Mouse (Mus musculus): ENCODE data around the gene Bicd2. TPM values are rescaled to one million over a fixed set of nuclear protein-coding genes. Genes with fewer than 3 reads are reported as not detected.
"Not testable (repeated sequence)": the region's sequence is repeated elsewhere in the genome, so short reads cannot be mapped to it uniquely, and the experiment has no call there.

The Bicd2 gene
- polyA plus RNA-seq, 1 experiment from 2014 or later, result 32.1 TPM

- H3K4me2 ChIP-seq (ENCODE audit: low read depth, low read length), result no peak overlapping the region
- 72% methylated on average over 2 of the region's 2 CpGs for WGBS
Measured at GRCm38 (mm10) chr13:49362804-49363203, 21.4 kb downstream of the Bicd2 start.

GRCm38 (mm10) chr13:49364716-49365115, 23.3 kb downstream of the Bicd2 start:
- Histone ChIP-seq H3K4me1 (replicated peaks; ENCODE audit: control insufficient read depth, insufficient read depth, low read length) (peaks cover 22% of the 10 kb centered on the region), H3K27ac (ENCODE audit: low read length) (no peak overlapping the region), H3K9me3 (ENCODE audit: control insufficient read depth, low read length) (no peaks in the 10 kb centered on the region), H3K4me2 (ENCODE audit: low read depth, low read length) (no peak overlapping the region), H3K36me3 (ENCODE audit: control insufficient read depth, insufficient read depth, low read length) (peaks cover 4% of the 10 kb centered on the region; the same call in 1 of the 2 replicates), H3K27me3 (ENCODE audit: control insufficient read depth, insufficient read depth, low read depth, low read length) (no peaks in the 10 kb centered on the region), H3K4me3 (ENCODE audit: low read length) (no peak overlapping the region), H3K9ac (ENCODE audit: low read length) (no peak overlapping the region)
- WGBS, result 70% methylated on average over 2 of the region's 2 CpGs
- no peak for ATAC-seq (ENCODE audit: low read depth)

More at GRCm38 (mm10) chr13:49362804-49363203, 21.4 kb downstream of the Bicd2 start:
- no peak overlapping the region for H3K9ac ChIP-seq (ENCODE audit: low read length)
- peaks cover 22% of the 10 kb centered on the region for H3K4me1 ChIP-seq (replicated peaks; ENCODE audit: control insufficient read depth, insufficient read depth, low read length)
- no peaks in the 10 kb centered on the region for H3K27me3 ChIP-seq (ENCODE audit: control insufficient read depth, insufficient read depth, low read depth, low read length)
- peak; percentile 13; the same call in 1 of the 2 replicates for ATAC-seq (ENCODE audit: low read depth)
- H3K4me3 ChIP-seq (ENCODE audit: low read length), result no peak overlapping the region
- no peaks in the 10 kb centered on the region for H3K36me3 ChIP-seq (ENCODE audit: control insufficient read depth, insufficient read depth, low read length)
- no peaks in the 10 kb centered on the region for H3K9me3 ChIP-seq (ENCODE audit: control insufficient read depth, low read length)
- H3K27ac ChIP-seq (ENCODE audit: low read length), result no peak overlapping the region

- Histone ChIP-seq H3K36me3 (ENCODE audit: control insufficient read depth, insufficient read depth, low read length) (peaks cover 8% of the 10 kb centered on the region; the same call in 1 of the 2 replicates), H3K9me3 (ENCODE audit: control insufficient read depth, low read length) (no peaks in the 10 kb centered on the region), H3K9ac (ENCODE audit: low read length) (no peak overlapping the region), H3K27me3 (ENCODE audit: control insufficient read depth, insufficient read depth, low read depth, low read length) (no peaks in the 10 kb centered on the region), H3K4me2 (ENCODE audit: low read depth, low read length) (no peak overlapping the region), H3K27ac (ENCODE audit: low read length) (no peak overlapping the region), H3K4me3 (ENCODE audit: low read length) (no peak overlapping the region), H3K4me1 (replicated peaks; ENCODE audit: control insufficient read depth, insufficient read depth, low read length) (peaks cover 23% of the 10 kb centered on the region)
- 60% methylated on average over 4 of the region's 4 CpGs for WGBS
- no peak for ATAC-seq (ENCODE audit: low read depth)
Measured at GRCm38 (mm10) chr13:49367657-49368440, 26.5 kb downstream of the Bicd2 start.

- ATAC-seq (ENCODE audit: low read depth), result no peak
- Histone ChIP-seq H3K4me3 (ENCODE audit: low read length) (no peak overlapping the region), H3K9ac (ENCODE audit: low read length) (no peak overlapping the region), H3K27ac (ENCODE audit: low read length) (no peak overlapping the region), H3K27me3 (ENCODE audit: control insufficient read depth, insufficient read depth, low read depth, low read length) (no peaks in the 10 kb centered on the region), H3K36me3 (ENCODE audit: control insufficient read depth, insufficient read depth, low read length) (peaks cover 8% of the 10 kb centered on the region; the same call in 1 of the 2 replicates), H3K4me1 (replicated peaks; ENCODE audit: control insufficient read depth, insufficient read depth, low read length) (peaks cover 21% of the 10 kb centered on the region), H3K9me3 (ENCODE audit: control insufficient read depth, low read length) (no peaks in the 10 kb centered on the region), H3K4me2 (ENCODE audit: low read depth, low read length) (no peak overlapping the region)
- WGBS, result 88% methylated on average over 10 of the region's 10 CpGs
Measured at GRCm38 (mm10) chr13:49369404-49369803, 28.0 kb downstream of the Bicd2 start.

GRCm38 (mm10) chr13:49370216-49370615, 28.8 kb downstream of the Bicd2 start:
- H3K9ac ChIP-seq (ENCODE audit: low read length); H3K27me3 ChIP-seq (ENCODE audit: control insufficient read depth, insufficient read depth, low read depth, low read length); H3K4me3 ChIP-seq (ENCODE audit: low read length); ATAC-seq (ENCODE audit: low read depth); H3K4me2 ChIP-seq (ENCODE audit: low read depth, low read length); H3K9me3 ChIP-seq (ENCODE audit: control insufficient read depth, low read length); H3K36me3 ChIP-seq (ENCODE audit: control insufficient read depth, insufficient read depth, low read length): not testable (repeated sequence)
- WGBS, result 67% methylated on average over 6 of the region's 6 CpGs
- peaks cover 21% of the 10 kb centered on the region for H3K4me1 ChIP-seq (replicated peaks; ENCODE audit: control insufficient read depth, insufficient read depth, low read length)
- peak overlapping the region; percentile 41; the same call in 1 of the 2 replicates for H3K27ac ChIP-seq (ENCODE audit: low read length)

- Histone ChIP-seq H3K9ac (ENCODE audit: low read length) (peak overlapping the region; percentile 29), H3K36me3 (ENCODE audit: control insufficient read depth, insufficient read depth, low read length) (peaks cover 12% of the 10 kb centered on the region; the same call in 1 of the 2 replicates), H3K27ac (ENCODE audit: low read length) (peak overlapping the region; percentile 85), H3K4me1 (replicated peaks; ENCODE audit: control insufficient read depth, insufficient read depth, low read length) (peaks cover 21% of the 10 kb centered on the region)
- H3K27me3 ChIP-seq (ENCODE audit: control insufficient read depth, insufficient read depth, low read depth, low read length); H3K4me3 ChIP-seq (ENCODE audit: low read length); ATAC-seq (ENCODE audit: low read depth); H3K4me2 ChIP-seq (ENCODE audit: low read depth, low read length); H3K9me3 ChIP-seq (ENCODE audit: control insufficient read depth, low read length): not testable (repeated sequence)
- 45% methylated on average over 5 of the region's 5 CpGs for WGBS
Measured at GRCm38 (mm10) chr13:49370916-49371315, 29.5 kb downstream of the Bicd2 start.

- peak overlapping the region; percentile 29 for H3K9ac ChIP-seq (ENCODE audit: low read length)
- peaks cover 18% of the 10 kb centered on the region for H3K4me1 ChIP-seq (replicated peaks; ENCODE audit: control insufficient read depth, insufficient read depth, low read length)
Measured at GRCm38 (mm10) chr13:49371428-49371899, 30.1 kb downstream of the Bicd2 start.

GRCm38 (mm10) chr13:49372370-49373060, 31.1 kb downstream of the Bicd2 start:
- Histone ChIP-seq H3K9me3 (ENCODE audit: control insufficient read depth, low read length) (no peaks in the 10 kb centered on the region), H3K4me1 (replicated peaks; ENCODE audit: control insufficient read depth, insufficient read depth, low read length) (peaks cover 16% of the 10 kb centered on the region), H3K9ac (ENCODE audit: low read length) (no peak overlapping the region), H3K4me3 (ENCODE audit: low read length) (no peak overlapping the region), H3K4me2 (ENCODE audit: low read depth, low read length) (no peak overlapping the region), H3K36me3 (ENCODE audit: control insufficient read depth, insufficient read depth, low read length) (peaks cover 21% of the 10 kb centered on the region), H3K27me3 (ENCODE audit: control insufficient read depth, insufficient read depth, low read depth, low read length) (no peaks in the 10 kb centered on the region), H3K27ac (ENCODE audit: low read length) (peak overlapping the region; percentile 70)
- no peak for ATAC-seq (ENCODE audit: low read depth)
- WGBS, result 87% methylated on average over 9 of the region's 9 CpGs

More at GRCm38 (mm10) chr13:49371428-49371899, 30.1 kb downstream of the Bicd2 start:
- H3K27me3 ChIP-seq (ENCODE audit: control insufficient read depth, insufficient read depth, low read depth, low read length), result no peaks in the 10 kb centered on the region
- no peak overlapping the region for H3K4me3 ChIP-seq (ENCODE audit: low read length)
- peaks cover 15% of the 10 kb centered on the region for H3K36me3 ChIP-seq (ENCODE audit: control insufficient read depth, insufficient read depth, low read length)
- peak; percentile 95 for ATAC-seq (ENCODE audit: low read depth)
- WGBS, result 17% methylated on average over 3 of the region's 3 CpGs
- H3K27ac ChIP-seq (ENCODE audit: low read length), result peak overlapping the region; percentile 85
- H3K4me2 ChIP-seq (ENCODE audit: low read depth, low read length), result no peak overlapping the region
- no peaks in the 10 kb centered on the region for H3K9me3 ChIP-seq (ENCODE audit: control insufficient read depth, low read length)

GRCm38 (mm10) chr13:49374304-49374703, 32.9 kb downstream of the Bicd2 start:
- H3K4me2 ChIP-seq (ENCODE audit: low read depth, low read length), result no peak overlapping the region
- no peaks in the 10 kb centered on the region for H3K27me3 ChIP-seq (ENCODE audit: control insufficient read depth, insufficient read depth, low read depth, low read length)
- peaks cover 16% of the 10 kb centered on the region for H3K4me1 ChIP-seq (replicated peaks; ENCODE audit: control insufficient read depth, insufficient read depth, low read length)
- H3K9me3 ChIP-seq (ENCODE audit: control insufficient read depth, low read length), result no peaks in the 10 kb centered on the region
- no peak overlapping the region for H3K27ac ChIP-seq (ENCODE audit: low read length)
- no peak overlapping the region for H3K9ac ChIP-seq (ENCODE audit: low read length)
- WGBS, result 45% methylated on average over 6 of the region's 6 CpGs
- H3K4me3 ChIP-seq (ENCODE audit: low read length), result no peak overlapping the region
- peaks cover 27% of the 10 kb centered on the region for H3K36me3 ChIP-seq (ENCODE audit: control insufficient read depth, insufficient read depth, low read length)
- ATAC-seq (ENCODE audit: low read depth), result no peak

Measured in lung, embryonic 16.5 days (tissue).